Mouse (Mus musculus) R1 (cell line): ENCODE results near the gene Myocos.

Source experiments
- DNase-seq: peaks from one replicate; pipeline ENCODE4 v3.0.0-alpha.2; 2018; ENCODE audit warnings: low read depth, low spot score

The Myocos gene

GRCm38 (mm10) chr1:162615511-162615910, 42.5 kb downstream of the Myocos start:
- peak; percentile 75 for DNase-seq

DNA sequence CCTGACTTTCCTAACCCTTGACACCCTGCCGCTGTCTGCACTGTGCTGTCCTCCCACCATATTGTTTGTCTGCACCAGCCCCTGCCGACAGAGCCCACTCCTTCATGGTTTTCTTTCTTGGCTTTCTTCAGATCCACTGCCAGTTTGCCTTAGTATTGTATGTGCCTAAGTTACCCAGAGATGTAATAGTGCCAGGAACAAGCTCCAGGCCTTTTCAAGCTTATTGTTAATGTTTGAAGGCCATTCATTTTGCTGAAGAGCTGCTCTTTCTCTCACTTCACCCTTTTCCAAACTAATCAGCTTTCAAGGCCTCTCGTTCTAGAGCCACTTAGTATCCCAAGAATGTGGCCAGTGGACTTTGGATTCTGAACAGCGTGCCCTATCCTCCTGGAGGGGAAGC, 46.8 kb downstream of the Myocos start:
- DNase-seq: no peak

DNA sequence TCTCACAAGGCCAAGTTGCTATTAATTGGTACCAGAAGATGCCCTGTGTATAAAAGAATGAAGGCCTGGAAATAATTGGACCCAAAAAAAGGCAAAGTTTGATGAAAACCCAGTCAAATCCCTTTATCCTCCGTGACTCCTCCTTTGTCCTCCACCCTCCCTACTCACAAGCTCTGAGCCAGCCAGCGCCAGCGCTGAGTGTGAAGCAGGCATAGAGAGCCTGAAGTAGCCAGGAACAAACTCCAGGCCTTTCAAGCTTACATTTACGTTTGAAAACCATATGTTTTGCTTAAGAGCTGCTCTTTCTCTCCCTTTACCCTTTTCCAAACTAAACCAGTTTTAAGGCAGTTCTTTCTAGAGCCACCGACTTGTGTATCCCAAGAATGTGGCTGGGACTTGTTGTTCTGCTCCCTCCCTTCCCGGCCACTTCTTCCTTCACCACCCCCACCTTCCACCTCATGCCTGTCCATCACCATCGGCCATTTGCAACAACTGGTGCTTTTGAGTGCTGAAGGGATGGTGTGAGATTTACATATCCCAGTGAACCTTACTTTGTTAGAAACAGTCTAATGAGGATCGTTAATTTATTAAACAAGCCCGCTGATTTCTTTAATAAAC, 48.3 kb downstream of the Myocos start:
- DNase-seq: no peak

- no peak for DNase-seq
Measured at GRCm38 (mm10) chr1:162608127-162608526, 49.9 kb downstream of the Myocos start.

DNA sequence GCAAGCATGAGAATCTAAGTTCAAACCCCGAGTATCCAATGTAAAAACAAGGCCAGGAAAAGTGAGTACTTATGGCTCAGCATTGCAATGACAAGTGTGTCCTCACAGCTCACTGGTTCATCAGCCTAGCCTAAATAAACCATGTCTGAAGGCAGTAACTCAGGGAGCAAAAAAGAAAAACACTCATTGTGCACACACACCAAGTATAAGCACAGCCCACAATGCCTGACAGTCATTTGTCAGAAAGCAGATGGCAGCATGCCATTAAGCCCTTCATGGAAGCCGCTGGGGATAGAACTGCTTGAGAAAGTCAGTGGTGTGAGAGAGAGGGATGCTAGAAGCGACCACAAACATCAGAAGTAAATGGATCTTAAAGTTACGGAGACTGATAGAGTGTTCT, 56.7 kb downstream of the Myocos start:
- DNase-seq: no peak

GRCm38 (mm10) chr1:162599617-162600016, 58.4 kb downstream of the Myocos start:
- no peak for DNase-seq

GRCm38 (mm10) chr1:162597379-162598102, 60.5 kb downstream of the Myocos start:
- DNase-seq: no peak
